Comparison of ENCODE assay signal across 8 mouse cellular contexts in the genomic region with DNA sequence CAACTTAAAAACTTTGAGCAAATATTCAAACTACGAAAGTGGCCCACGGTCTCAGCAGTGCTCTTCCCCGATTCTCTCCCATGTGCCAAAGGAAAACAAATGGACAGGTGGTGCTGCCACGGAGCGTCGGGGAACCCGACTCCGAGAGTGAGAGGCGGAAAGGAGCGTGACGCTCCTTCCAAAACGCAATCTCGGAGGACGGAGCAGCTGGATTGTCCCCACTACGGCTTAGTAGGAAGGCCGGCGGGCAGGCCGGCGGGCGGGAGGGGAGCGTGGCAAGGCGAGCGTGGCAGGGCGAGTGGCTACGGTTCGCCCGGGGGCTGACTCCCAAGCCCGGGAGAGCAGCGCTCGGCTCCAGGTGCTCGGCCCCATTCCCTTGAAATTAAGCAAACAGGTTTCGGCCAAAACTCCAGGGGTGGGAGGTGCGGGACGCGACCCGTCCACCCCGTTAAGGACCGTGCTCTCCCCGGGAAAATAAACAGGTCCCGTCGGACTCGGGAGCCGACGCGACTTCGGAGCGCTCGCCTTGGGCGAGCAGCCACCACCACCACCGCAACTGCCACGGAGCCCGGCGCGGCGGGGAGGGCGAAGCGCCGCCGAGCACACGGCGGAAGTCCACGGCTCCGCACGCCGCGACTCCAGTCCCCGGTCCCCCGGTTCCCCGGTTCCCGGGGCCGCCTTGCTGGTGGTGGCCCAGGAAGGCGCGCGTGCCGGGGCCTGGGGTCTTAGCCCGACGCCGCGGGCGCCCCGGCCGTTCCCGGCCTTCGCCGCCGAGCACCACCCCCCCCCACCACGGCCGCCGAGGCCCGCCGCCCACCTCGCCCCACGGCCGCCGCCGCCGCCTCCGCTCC. TPM values are rescaled to one million over a fixed set of nuclear protein-coding genes. Genes with fewer than 3 reads are reported as not detected.
DNase-seq lines count a peak whose midpoint lies in the region; ATAC-seq lines count a peak whose summit lies in the region.

No protein-coding gene starts in this region.

- peaks cover 24% of the 10 kb centered on the region for H3K27me3 ChIP-seq in hindbrain, embryonic 14.5 days (ENCODE audit: control insufficient read depth, insufficient read depth, low read length)
- H3K27me3 ChIP-seq in megakaryocyte, embryonic 14.5 days (replicated peaks) = peaks cover 7% of the 10 kb centered on the region

- H3K9ac ChIP-seq in hindbrain, embryonic 14.5 days = peak overlapping the region; percentile 89

- ATAC-seq in hindbrain, embryonic 14.5 days (ENCODE audit: low FRiP score) = no peak; the same call in none of the 2 replicates
- ATAC-seq in activated CD4-positive, CD25-positive, alpha-beta regulatory T cell, adult 4 months = no peak

- peak overlapping the region; percentile 81 for H3K4me3 ChIP-seq in hindbrain, embryonic 14.5 days (replicated peaks; ENCODE audit: low read length)
- H3K4me3 ChIP-seq in megakaryocyte, embryonic 14.5 days (replicated peaks) = peak overlapping the region; percentile 96

- H3K27ac ChIP-seq in hindbrain, embryonic 14.5 days = peak overlapping the region; percentile 97

- no peaks in the 10 kb centered on the region for H3K36me3 ChIP-seq in hindbrain, embryonic 14.5 days (replicated peaks; ENCODE audit: control insufficient read depth, insufficient read depth)
- peaks cover 3% of the 10 kb centered on the region for H3K36me3 ChIP-seq in megakaryocyte, embryonic 14.5 days (replicated peaks; ENCODE audit: low read length)

- WGBS in hindbrain, embryonic 14.5 days = under 1% methylated on average over 71 of the region's 98 CpGs

- no peaks in the 10 kb centered on the region for H3K9me3 ChIP-seq in hindbrain, embryonic 14.5 days (ENCODE audit: control insufficient read depth, low read length)
- H3K9me3 ChIP-seq in megakaryocyte, embryonic 14.5 days = no peaks in the 10 kb centered on the region

- peaks cover 41% of the 10 kb centered on the region for H3K4me1 ChIP-seq in hindbrain, embryonic 14.5 days (replicated peaks; ENCODE audit: control insufficient read depth, insufficient read depth, low read length)
- peaks cover 21% of the 10 kb centered on the region; the same call in 1 of the 2 replicates for H3K4me1 ChIP-seq in megakaryocyte, embryonic 14.5 days

- DNase-seq in adipocyte (ENCODE audit: low spot score) = peak; percentile 44
- peak; percentile 63 to 66 for DNase-seq in cerebellum, postnatal 25 days
- DNase-seq in frontal cortex, postnatal 25 days (ENCODE audit: low spot score in 2 of 2) = peak; percentile 4 to 12
- no peak for DNase-seq in hindbrain, embryonic 14.5 days (ENCODE audit: low spot score)
- peak; percentile 12 to 16 for DNase-seq in left cerebral cortex, adult 8-10 months (ENCODE audit: low spot score in 2 of 2)
- DNase-seq in right cerebral cortex, postnatal 36 days (ENCODE audit: low spot score in 2 of 2) = peak; percentile 15 to 29

- H3K4me2 ChIP-seq in hindbrain, embryonic 14.5 days (replicated peaks) = peak overlapping the region; percentile 82

RNA-seq across cellular contexts. Expression of gene Gpbp1, which starts 1.0 kb away (rescaled TPM):
- polyA plus RNA-seq in hindbrain, embryonic 14.5 days (2014; fragmentation: Nextera tagmentation; extraction: Ambion mirVana) = 99.1 and 99.5 TPM in 2 replicates
- total RNA-seq in left cerebral cortex, adult 8-10 months (2022) = 100 to 1,000 TPM in 1 of 4 experiments, 10 to 100 TPM in 3; 82.3 to 102 (median 90.8) TPM
- 3.7 TPM in 1 of 2 replicates, not detected in the other for polyA plus RNA-seq in megakaryocyte, embryonic 14.5 days (2012; ENCODE audit: insufficient read depth, low replicate concordance)
- 100 to 1,000 TPM; 138 to 153 TPM for polyA plus RNA-seq in activated CD4-positive, CD25-positive, alpha-beta regulatory T cell, adult 4 months (2017; shearing (Covaris generic))

Comparison
In these comparisons a context has a peak if more than half of its experiments do, and no peak if none do; other contexts are left out.
1. RNA of gene Gpbp1, which starts 1.0 kb away (polyA plus RNA-seq): 138 to 153 TPM in activated CD4-positive, CD25-positive, alpha-beta regulatory T cell, adult 4 months and 99.1 to 99.5 TPM in hindbrain, embryonic 14.5 days; 3.7 TPM in megakaryocyte, embryonic 14.5 days; every median in the first group is over 10 times any median in the second.